Mouse (Mus musculus) CH12.LX (cell line): ENCODE results near the gene Hist1h1c. TPM values are rescaled to one million over a fixed set of nuclear protein-coding genes. Genes with fewer than 3 reads are reported as not detected.

ENCODE experiments used
- DNase-seq: peaks from one replicate; pipeline ENCODE4 v3.0.0-alpha.2; 2013; ENCODE audit errors: extremely low read depth
- H3K27ac ChIP-seq: 2 replicates; pipeline ENCODE4 v1.5.1; 2012; ENCODE audit warnings: low read depth, mild to moderate bottlenecking, control low read depth, moderate library complexity; ENCODE audit not compliant: insufficient read depth
- H3K27me3 ChIP-seq: replicated peaks from 2 replicates; pipeline ENCODE3; 2012; ENCODE audit warnings: inconsistent platforms
- H3K36me3 ChIP-seq, 2 experiments: replicated peaks in 1 of 2; 2 replicates each; pipeline versions ENCODE3 to v1.6.1; 2012; ENCODE audit warnings: inconsistent platforms in 1 of 2, low read length in 1 of 2, mild to moderate bottlenecking in 1 of 2, mixed read lengths in 1 of 2, moderate library complexity in 1 of 2; ENCODE audit not compliant: control insufficient read depth in 1 of 2, insufficient read depth in 1 of 2
- H3K4me1 ChIP-seq, 2 experiments: 2 replicates each; pipeline ENCODE4 v1.6.1; 2012; ENCODE audit warnings: inconsistent platforms in 1 of 2, moderate library complexity in 1 of 2; ENCODE audit not compliant: insufficient read depth in 2 of 2, control insufficient read depth in 1 of 2
- H3K4me2 ChIP-seq: 2 replicates; pipeline ENCODE4 v1.6.1; 2012; ENCODE audit warnings: low read depth, mild to moderate bottlenecking, control low read depth; ENCODE audit not compliant: poor library complexity, insufficient read depth, severe bottlenecking
- H3K4me3 ChIP-seq, 3 experiments: fragments of 150-350 bp in 1 of 3; sonication (generic) in 1 of 3; replicated peaks in 1 of 3; 2 replicates each; pipeline versions ENCODE3 to v1.5.1; 2011 to 2012; ENCODE audit warnings: low read depth in 2 of 3, low read length in 2 of 3, mild to moderate bottlenecking in 2 of 3, moderate library complexity in 2 of 3, control low read depth in 1 of 3, improper control_type of control experiment in 1 of 3, inconsistent platforms in 1 of 3, mixed read lengths in 1 of 3; ENCODE audit not compliant: poor library complexity in 1 of 3
- H3K79me2 ChIP-seq: replicated peaks from 2 replicates; pipeline ENCODE4 v1.6.1; 2012; ENCODE audit warnings: mild to moderate bottlenecking, moderate library complexity; ENCODE audit not compliant: control insufficient read depth, poor library complexity, insufficient read depth, severe bottlenecking; ENCODE audit errors: extremely low read depth
- H3K9ac ChIP-seq: 2 replicates; pipeline ENCODE4 v1.6.1; 2012; ENCODE audit warnings: low read depth, mild to moderate bottlenecking, control low read depth, moderate library complexity; ENCODE audit not compliant: insufficient read depth
- H3K9me3 ChIP-seq: replicated peaks from 2 replicates; pipeline ENCODE3; 2012; ENCODE audit warnings: low read length, inconsistent platforms, mixed read lengths
- CHD2 ChIP-seq: IDR thresholded peaks from 2 replicates; pipeline ENCODE4 v1.6.1; 2011; ENCODE audit warnings: low read length, improper control_type of control experiment
- E2F4 ChIP-seq: IDR thresholded peaks from 2 replicates; pipeline ENCODE4 v1.6.1; 2011; ENCODE audit warnings: low read depth, low read length, improper control_type of control experiment; ENCODE audit not compliant: insufficient replicate concordance
- ELF1 ChIP-seq: IDR thresholded peaks from 2 replicates; pipeline ENCODE4 v1.6.1; 2014; ENCODE audit warnings: low read depth, mild to moderate bottlenecking, inconsistent platforms, low read length, improper control_type of control experiment
- EP300 ChIP-seq: IDR thresholded peaks from 2 replicates; pipeline ENCODE4 v1.6.1; 2011; ENCODE audit warnings: low read length, improper control_type of control experiment
- GABPA ChIP-seq: IDR thresholded peaks from 2 replicates; pipeline ENCODE4 v1.6.1; 2012; ENCODE audit warnings: low read depth, low read length, improper control_type of control experiment, inconsistent platforms; ENCODE audit not compliant: insufficient replicate concordance
- JUN ChIP-seq: IDR thresholded peaks from 2 replicates; pipeline ENCODE4 v1.6.1; 2011; ENCODE audit warnings: low read depth, mild to moderate bottlenecking, low read length, improper control_type of control experiment, moderate library complexity; ENCODE audit not compliant: insufficient read depth
- JUND ChIP-seq: conservative IDR thresholded peaks from 2 replicates; pipeline ENCODE4 v1.6.1; 2011; ENCODE audit warnings: low read depth, low read length, improper control_type of control experiment
- MAFK ChIP-seq: IDR thresholded peaks from 2 replicates; pipeline ENCODE4 v1.6.1; 2011; ENCODE audit warnings: low read length, improper control_type of control experiment; ENCODE audit not compliant: insufficient replicate concordance
- MAX ChIP-seq: IDR thresholded peaks from 2 replicates; pipeline ENCODE4 v1.6.1; 2011; ENCODE audit warnings: low read length, improper control_type of control experiment
- MEF2A ChIP-seq: IDR thresholded peaks from 2 replicates; pipeline ENCODE4 v1.6.1; 2014; ENCODE audit warnings: low read depth, mild to moderate bottlenecking, inconsistent platforms, low read length, improper control_type of control experiment, borderline replicate concordance
- MXI1 ChIP-seq: IDR thresholded peaks from 2 replicates; pipeline ENCODE4 v1.6.1; 2011; ENCODE audit warnings: mild to moderate bottlenecking, low read depth, low read length, improper control_type of control experiment
- MYC ChIP-seq: IDR thresholded peaks from 2 replicates; pipeline ENCODE4 v1.6.1; 2011; ENCODE audit warnings: low read depth, mild to moderate bottlenecking, improper control_type of control experiment, low read length
- NELFE ChIP-seq: IDR thresholded peaks from 2 replicates; pipeline ENCODE4 v1.6.1; 2011; ENCODE audit warnings: low read depth, low read length, improper control_type of control experiment
- NRF1 ChIP-seq: IDR thresholded peaks from 2 replicates; pipeline ENCODE4 v1.6.1; 2014; ENCODE audit warnings: low read depth, mild to moderate bottlenecking, inconsistent platforms, low read length, improper control_type of control experiment, moderate library complexity
- PAX5 ChIP-seq: IDR thresholded peaks from 2 replicates; pipeline ENCODE4 v1.6.1; 2012; ENCODE audit warnings: low read length, inconsistent platforms, mixed read lengths
- POLR2A ChIP-seq: IDR thresholded peaks from 2 replicates; pipeline ENCODE4 v1.6.1; 2011; ENCODE audit warnings: low read depth, mild to moderate bottlenecking, improper control_type of control experiment, low read length
- POLR2AphosphoS2 ChIP-seq: IDR thresholded peaks from 2 replicates; pipeline ENCODE4 v1.6.1; 2011; ENCODE audit warnings: low read depth, low read length, improper control_type of control experiment
- RCOR1 ChIP-seq: conservative IDR thresholded peaks from 2 replicates; pipeline ENCODE4 v1.6.1; 2012; ENCODE audit warnings: low read depth, mild to moderate bottlenecking, inconsistent platforms, low read length, improper control_type of control experiment
- SIN3A ChIP-seq: IDR thresholded peaks from 2 replicates; pipeline ENCODE4 v1.6.1; 2012; ENCODE audit warnings: low read length, improper control_type of control experiment, inconsistent platforms
- SMC3 ChIP-seq: IDR thresholded peaks from 2 replicates; pipeline ENCODE4 v1.6.1; 2011; ENCODE audit warnings: low read depth, low read length, improper control_type of control experiment
- TBP ChIP-seq: conservative IDR thresholded peaks from 2 replicates; pipeline ENCODE4 v1.6.1; 2011; ENCODE audit warnings: low read depth, low read length, improper control_type of control experiment
- UBTF ChIP-seq: IDR thresholded peaks from 2 replicates; pipeline ENCODE4 v1.6.1; 2012; ENCODE audit warnings: low read depth, mild to moderate bottlenecking, inconsistent platforms, low read length, improper control_type of control experiment, moderate library complexity
- USF2 ChIP-seq: conservative IDR thresholded peaks from 2 replicates; pipeline ENCODE4 v1.6.1; 2011; ENCODE audit warnings: low read depth, low read length, improper control_type of control experiment
- ZC3H11A ChIP-seq: IDR thresholded peaks from 2 replicates; pipeline ENCODE4 v1.6.1; 2012; ENCODE audit warnings: low read depth, mild to moderate bottlenecking, inconsistent platforms, low read length, improper control_type of control experiment
- ZKSCAN1 ChIP-seq: IDR thresholded peaks from 2 replicates; pipeline ENCODE4 v1.6.1; 2012; ENCODE audit warnings: low read depth, inconsistent platforms, low read length, improper control_type of control experiment, borderline replicate concordance
- ZMIZ1 ChIP-seq: IDR thresholded peaks from 2 replicates; pipeline ENCODE4 v1.6.1; 2012; ENCODE audit warnings: low read depth, mild to moderate bottlenecking, inconsistent platforms, low read length, improper control_type of control experiment
- ZNF384 ChIP-seq: IDR thresholded peaks from 2 replicates; pipeline ENCODE4 v1.6.1; 2012; ENCODE audit warnings: low read depth, low read length, improper control_type of control experiment, inconsistent platforms
- dilution Hi-C: fragments of 300-500 bp; cut with MboI; formaldehyde crosslinking; loops from 2 replicates; pipeline ENCODE4 v1.14.3; 2020; ENCODE audit warnings: low sequenced_read_pairs; ENCODE audit not compliant: extremely low pct_unique_long_range_greater_than_20kb, extremely low pct_ligation_motif_present
- in situ Hi-C: fragments of 300-500 bp; cut with MboI; formaldehyde crosslinking; loops from 3 replicates; pipeline ENCODE4 v1.14.3; 2019; ENCODE audit warnings: low sequenced_read_pairs, low pct_ligation_motif_present, low pct_unique_long_range_greater_than_20kb, mixed read lengths
- polyA plus RNA-seq: library from polyadenylated mRNA; unstranded; fragments of >175 nt; gene quantifications from 2 replicates; pipeline ENCODE4 v1.2.1, GENCODE M21; 2012; ENCODE audit warnings: low read depth; ENCODE audit not compliant: insufficient read length
- total RNA-seq, 2 experiments: library from RNA; depleted of rRNA; stranded (reverse); fragments of 300-350 nt in 1 of 2; fragments of >200 nt in 1 of 2; gene quantifications; 2 replicates each; pipeline ENCODE4 v1.2.3; 2012 to 2014

The Hist1h1c gene
- total and polyA plus RNA-seq, 3 experiments: 12.5 to 597 (median 22.8) TPM

DNA sequence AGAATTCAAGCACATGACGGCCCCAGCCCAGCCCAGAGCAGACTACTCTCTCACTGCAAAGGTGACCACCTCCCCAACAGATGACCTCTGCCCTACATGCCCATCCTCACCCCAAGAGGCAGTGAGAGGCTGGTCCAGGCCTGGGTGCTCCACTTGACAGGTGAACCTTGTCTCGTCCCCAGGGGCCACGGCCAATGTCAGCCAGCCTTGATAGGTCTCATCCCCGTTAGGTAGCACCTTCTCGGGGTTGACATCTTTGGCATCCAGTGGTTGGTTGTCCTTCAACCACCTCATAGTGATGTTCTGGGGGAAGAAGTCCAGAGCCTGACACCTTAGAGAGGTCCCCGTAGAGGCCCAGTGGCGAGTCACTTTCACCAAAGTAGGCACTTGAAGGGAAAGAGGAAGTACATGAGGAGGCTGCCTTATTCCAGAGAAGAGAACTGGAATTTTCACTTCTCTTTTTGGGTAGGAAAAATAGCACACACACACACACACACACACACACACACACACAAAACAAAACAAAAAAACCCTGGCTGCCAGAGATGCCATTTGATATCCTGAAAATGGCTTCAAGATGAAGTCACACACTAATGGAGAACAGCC lies 32.8 kb upstream of the Hist1h1c start (continued):
- TF ChIP-seq NRF1: no peak
- TF ChIP-seq SMC3: no peak
- peak; percentile 67 for TF ChIP-seq ZNF384
- TF ChIP-seq EP300: peak; percentile 95
- no peak for TF ChIP-seq PAX5
- no peak for TF ChIP-seq MYC
- TF ChIP-seq GABPA: no peak
- TF ChIP-seq ZMIZ1: no peak
- TF ChIP-seq E2F4: no peak

DNA sequence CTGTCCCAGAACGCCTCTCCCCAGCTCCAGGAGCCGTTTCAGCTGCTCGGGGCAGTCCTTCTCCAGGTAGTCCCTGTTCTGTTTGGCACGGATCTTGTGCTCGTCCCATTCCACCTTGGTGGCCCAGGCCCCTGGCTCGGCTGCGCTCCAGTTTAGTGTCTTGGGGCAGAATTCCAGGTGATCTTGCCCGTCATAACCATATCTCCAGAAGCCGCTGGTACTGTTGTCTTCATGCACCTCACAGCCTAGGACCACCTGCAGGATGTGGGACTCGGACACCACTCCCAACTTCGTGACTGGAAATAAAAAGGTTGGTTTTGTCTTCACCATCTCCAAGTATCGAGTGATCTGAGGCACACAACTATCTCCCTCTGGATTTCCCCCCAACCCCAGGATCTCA lies 31.8 kb upstream of the Hist1h1c start:
- no peaks in the 10 kb centered on the region for H3K9me3 ChIP-seq
- TF ChIP-seq NELFE (no peak), POLR2AphosphoS2 (no peak), ELF1 (no peak), TBP (no peak), UBTF (no peak), ZKSCAN1 (no peak), E2F4 (no peak), ZC3H11A (no peak), MAX (no peak), PAX5 (no peak), CHD2 (no peak), NRF1 (no peak), SMC3 (no peak), POLR2A (no peak)
- no peaks in the 10 kb centered on the region for H3K36me3 ChIP-seq
- H3K27ac ChIP-seq: no peak overlapping the region
- in situ Hi-C loops (no loop called here), dilution Hi-C loops (no loop called here)
- H3K4me1 ChIP-seq: peaks cover 12 to 67% of the 10 kb centered on the region in 2 experiments
- DNase-seq: no peak
- no peak overlapping the region for H3K4me2 ChIP-seq
- H3K27me3 ChIP-seq: no peaks in the 10 kb centered on the region
- no peak overlapping the region for H3K9ac ChIP-seq
- no peak overlapping the region for H3K4me3 ChIP-seq
- H3K79me2 ChIP-seq: no peaks in the 10 kb centered on the region

DNA sequence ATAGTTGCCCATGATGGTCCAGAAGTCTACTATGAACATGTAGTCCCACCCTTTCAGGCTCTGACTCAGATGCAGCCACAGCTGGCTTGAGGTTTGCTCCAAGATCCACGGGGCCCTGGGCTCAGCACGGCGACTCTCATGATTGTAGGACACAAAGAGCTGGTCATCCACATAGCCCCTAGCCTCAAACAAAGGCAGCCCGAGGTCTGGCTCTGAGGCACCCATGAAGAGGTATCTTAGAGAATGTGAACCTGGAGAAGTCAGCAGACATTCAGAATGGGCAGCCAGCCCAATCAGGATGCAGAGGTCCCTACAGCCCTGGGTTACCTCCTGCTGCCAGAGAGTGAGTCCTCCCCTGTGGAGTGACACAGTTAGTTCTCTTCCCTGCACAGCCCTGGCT lies 30.6 kb upstream of the Hist1h1c start:
- no peak for DNase-seq
- Histone ChIP-seq H3K27me3 (no peaks in the 10 kb centered on the region), H3K36me3 (no peaks in the 10 kb centered on the region), H3K4me1 (peaks cover 15 to 61% of the 10 kb centered on the region in 2 experiments), H3K4me2 (no peak overlapping the region), H3K27ac (no peak overlapping the region), H3K9me3 (no peaks in the 10 kb centered on the region), H3K79me2 (no peaks in the 10 kb centered on the region), H3K9ac (no peak overlapping the region), H3K4me3 (no peak overlapping the region)
- dilution Hi-C loops: no loop called here
- in situ Hi-C loops: no loop called here
- TF ChIP-seq MXI1 (no peak), MEF2A (no peak), USF2 (no peak), JUND (no peak), GABPA (no peak), ELF1 (no peak), SIN3A (no peak), JUN (no peak), RCOR1 (no peak), ZNF384 (no peak), MYC (no peak), PAX5 (no peak), MAFK (no peak)
